Mouse (Mus musculus) C3H10T1/2 (cell line): ENCODE measurements around the gene Olfr516. TPM values are rescaled to one million over a fixed set of nuclear protein-coding genes. Genes with fewer than 3 reads are reported as not detected.

Experiments
- polyA plus RNA-seq, 2 experiments: library from polyadenylated mRNA; unstranded; fragments of >200 nt; fragmentation: generic; extraction: Trizol; gene quantifications; one replicate each; pipeline ENCODE4 v1.2.1; 2012; ENCODE audit warnings: missing spikeins in 2 of 2

The Olfr516 gene
- polyA plus RNA-seq: not detected

GRCm38 (mm10) chr7:108850429-108850828 lies at the start of gene Olfr516:
Gene Olfr516, minus strand, starts transcription at chr7:108850529.

GRCm38 (mm10) chr7:108894320-108894719 lies 44.0 kb upstream of the Olfr516 start, which contains the start of gene Olfr519:
Gene Olfr519, minus strand, starts transcription at chr7:108894420.

GRCm38 (mm10) chr7:108884906-108885305 lies 34.6 kb upstream of the Olfr516 start, which contains the start of gene Olfr518:
Gene Olfr518, minus strand, starts transcription at chr7:108885006.

GRCm38 (mm10) chr7:108872279-108872678 lies 21.9 kb upstream of the Olfr516 start, which contains the start of gene Olfr517:
Gene Olfr517, minus strand, starts transcription at chr7:108872379.

GRCm38 (mm10) chr7:108825897-108826296 lies 24.4 kb downstream of the Olfr516 start, which contains the start of gene Olfr514:
Gene Olfr514, minus strand, starts transcription at chr7:108825997.

Other genes with a start within 250 kb of the Olfr516 start
- not detected for gene Olfr506, start 239.7 kb downstream of the Olfr516 start, polyA plus RNA-seq
- gene Olfr507, start 228.7 kb downstream of the Olfr516 start, polyA plus RNA-seq: not detected
- gene Olfr508, start 220.5 kb downstream of the Olfr516 start, polyA plus RNA-seq: not detected
- not detected for gene Olfr509, start 198.6 kb downstream of the Olfr516 start, polyA plus RNA-seq
- not detected for gene Olfr510, start 184.1 kb downstream of the Olfr516 start, polyA plus RNA-seq
- gene Olfr512, start 137.2 kb downstream of the Olfr516 start, polyA plus RNA-seq: not detected
- gene Olfr513, start 99.6 kb downstream of the Olfr516 start, polyA plus RNA-seq: not detected
- gene Olfr514, start 24.5 kb downstream of the Olfr516 start, polyA plus RNA-seq: not detected
- not detected for gene Olfr517, start 21.9 kb upstream of the Olfr516 start, polyA plus RNA-seq
- not detected for gene Olfr518, start 34.5 kb upstream of the Olfr516 start, polyA plus RNA-seq
- not detected for gene Olfr519, start 43.9 kb upstream of the Olfr516 start, polyA plus RNA-seq
- gene Nlrp10, start 79.6 kb upstream of the Olfr516 start, polyA plus RNA-seq: under 1 TPM in 1 of 2 experiments, not detected in 1; 0.07 TPM
- 100 to 1,000 TPM; 283 to 407 TPM for gene Eif3f, start 83.9 kb upstream of the Olfr516 start, polyA plus RNA-seq
- gene Tub, start 99.8 kb upstream of the Olfr516 start, polyA plus RNA-seq: under 1 TPM in 1 of 2 experiments, not detected in 1; 0.05 TPM
- gene Ric3, start 232.8 kb upstream of the Olfr516 start, polyA plus RNA-seq: under 1 TPM in 1 of 2 experiments, not detected in 1; under 0.01 TPM